Mouse (Mus musculus) hindbrain, embryonic 14.5 days (tissue): ENCODE measurements around the gene Tdrd1. TPM values are rescaled to one million over a fixed set of nuclear protein-coding genes. Genes with fewer than 3 reads are reported as not detected.
"Not testable (repeated sequence)": the region's sequence is repeated elsewhere in the genome, so short reads cannot be mapped to it uniquely, and the experiment has no call there.

Experiments
- ATAC-seq: fragments of 200-750 bp; cut with Nextera tagmentation; 2 replicates; pipeline ENCODE4 v1.8.0; 2017; ENCODE audit warnings: moderate number of reproducible peaks, mild to moderate bottlenecking, moderate TSS enrichment, moderate library complexity; ENCODE audit not compliant: low FRiP score
- DNase-seq: peaks from one replicate; pipeline ENCODE4 v3.0.0-alpha.2; 2015; ENCODE audit warnings: low spot score
- H3K27ac ChIP-seq: fragments of 300-500 bp; sonication (generic); 2 replicates; pipeline ENCODE4 v1.5.1; 2014; ENCODE audit warnings: mild to moderate bottlenecking, moderate library complexity
- H3K27me3 ChIP-seq: fragments of 300-500 bp; sonication (generic); 2 replicates; pipeline ENCODE4 v1.6.1; 2014; ENCODE audit warnings: mild to moderate bottlenecking, low read length, mixed read lengths; ENCODE audit not compliant: control insufficient read depth, insufficient read depth
- H3K36me3 ChIP-seq: fragments of 300-500 bp; sonication (generic); replicated peaks from 2 replicates; pipeline ENCODE4 v1.6.1; 2014; ENCODE audit not compliant: control insufficient read depth, insufficient read depth
- H3K4me1 ChIP-seq: fragments of 300-500 bp; sonication (generic); replicated peaks from 2 replicates; pipeline ENCODE4 v1.6.1; 2014; ENCODE audit warnings: antibody characterized with exemption, low read length, mixed read lengths; ENCODE audit not compliant: control insufficient read depth, insufficient read depth
- H3K4me2 ChIP-seq: fragments of 300-500 bp; sonication (generic); replicated peaks from 2 replicates; pipeline ENCODE4 v1.6.1; 2014; ENCODE audit warnings: mild to moderate bottlenecking, moderate library complexity
- H3K4me3 ChIP-seq: fragments of 300-500 bp; sonication (generic); replicated peaks from 2 replicates; pipeline ENCODE4 v1.5.1; 2014; ENCODE audit warnings: mild to moderate bottlenecking, low read length
- H3K9ac ChIP-seq: fragments of 300-500 bp; sonication (generic); 2 replicates; pipeline ENCODE4 v1.6.1; 2014
- H3K9me3 ChIP-seq: fragments of 300-500 bp; sonication (generic); 2 replicates; pipeline ENCODE4 v1.6.1; 2016; ENCODE audit warnings: low read length; ENCODE audit not compliant: control insufficient read depth
- WGBS: fragments of 180-500 bp; shearing (Covaris S2); extraction: QIAGEN DNeasy Blood & Tissue Kit; methylation state at CpG from one replicate; pipeline ENCODE4 v1.1.7; 2014; 5-methylcytosine and 5-hydroxymethylcytosine counted together
- polyA plus RNA-seq: library from polyadenylated mRNA; unstranded; fragments of >200 nt; fragmentation: Nextera tagmentation; extraction: Ambion mirVana; gene quantifications from 2 replicates; pipeline ENCODE4 v1.2.1, GENCODE M21; 2014

Tdrd1 gene
- polyA plus RNA-seq = 1.1 and 1.3 TPM in 2 replicates

DNA sequence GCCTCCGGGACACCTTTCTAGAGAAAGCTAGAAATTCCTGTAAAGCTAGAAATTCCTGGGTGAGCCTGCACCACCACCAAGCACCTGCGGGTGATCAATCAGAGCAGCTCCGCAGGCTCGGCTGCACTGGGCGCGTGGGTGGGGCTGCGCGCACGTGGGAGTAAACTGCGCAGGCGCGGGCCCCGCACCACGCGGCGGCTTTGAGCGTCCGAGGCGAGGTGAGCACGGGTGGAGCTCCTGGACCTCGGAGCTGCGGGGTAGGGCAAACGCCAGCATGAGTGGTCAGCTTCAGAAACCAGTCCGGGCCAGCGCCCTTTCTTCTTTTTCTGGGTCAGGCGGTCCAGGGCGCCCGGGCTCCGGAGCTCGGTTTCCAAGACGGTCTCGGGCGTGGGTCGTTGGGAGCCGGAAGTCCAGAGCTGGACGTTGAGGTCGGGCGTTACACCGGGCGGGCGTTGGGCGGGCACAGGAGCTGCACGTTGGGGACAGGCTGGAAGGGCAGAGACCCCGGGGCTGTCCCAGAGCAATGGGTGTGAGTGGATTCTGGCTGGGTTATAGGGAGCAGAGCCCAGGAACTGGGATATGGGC lies at the start of gene Tdrd1:
Gene Tdrd1 (plus strand): TSS at position 163 of the 585 bp plus-strand sequence.
- no peaks in the 10 kb centered on the region for H3K27me3 ChIP-seq
- H3K36me3 ChIP-seq = no peaks in the 10 kb centered on the region
- H3K4me1 ChIP-seq = peaks cover under 1% of the 10 kb centered on the region; the same call in 1 of the 2 replicates
- no peak for DNase-seq
- no peak within 1 kb of the TSS for H3K27ac ChIP-seq
- H3K9me3 ChIP-seq = no peaks in the 10 kb centered on the region
- no peak for ATAC-seq
- H3K4me3 ChIP-seq = no peak within 1 kb of the TSS
- 63% methylated on average over 44 of the region's 44 CpGs for WGBS
- peak within 1 kb of the TSS; percentile 40 for H3K4me2 ChIP-seq
- no peak within 1 kb of the TSS for H3K9ac ChIP-seq

DNA sequence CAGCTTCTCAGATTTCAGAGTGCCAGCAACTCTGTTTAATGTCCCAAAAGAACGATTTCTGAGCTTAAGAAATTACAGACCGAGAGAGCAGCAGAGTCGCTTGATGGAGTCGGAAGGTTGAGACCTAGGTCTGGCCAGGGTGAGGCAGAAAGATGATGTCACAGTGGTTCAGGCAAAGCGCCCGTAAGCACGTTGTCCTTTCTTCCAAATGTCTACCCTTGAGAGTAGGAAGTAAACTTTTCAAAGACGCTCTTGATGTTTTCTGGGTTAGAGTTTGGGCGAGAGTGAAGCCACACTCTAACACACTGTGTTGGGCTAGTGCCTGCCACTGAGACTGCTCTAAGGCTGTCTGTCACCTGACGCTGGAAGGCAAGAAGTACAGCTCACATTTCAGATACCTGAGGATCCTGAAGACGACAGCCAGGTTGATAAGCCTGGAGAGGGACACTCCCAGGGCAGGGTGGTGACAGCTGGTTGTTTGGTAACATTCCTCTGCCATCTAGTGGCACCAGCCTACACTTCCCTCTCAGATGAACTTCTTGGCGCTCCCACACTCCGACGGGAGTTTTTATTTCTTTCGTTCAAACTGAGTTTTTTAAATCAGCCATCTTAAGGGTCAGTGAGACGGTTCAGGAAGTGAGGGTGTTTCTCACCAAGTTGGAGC lies 49.2 kb upstream of the Tdrd1 start:
- peak; percentile 71 for DNase-seq
- no peaks in the 10 kb centered on the region for H3K36me3 ChIP-seq
- peak; percentile 57; the same call in 1 of the 2 replicates for ATAC-seq
- H3K4me1 ChIP-seq = peaks cover 8% of the 10 kb centered on the region; the same call in 1 of the 2 replicates
- 52% methylated on average over 16 of the region's 16 CpGs for WGBS
- H3K9me3 ChIP-seq = no peaks in the 10 kb centered on the region
- peaks cover 20% of the 10 kb centered on the region; the same call in 1 of the 2 replicates for H3K27me3 ChIP-seq
- H3K4me3 ChIP-seq = no peak overlapping the region
- no peak overlapping the region for H3K9ac ChIP-seq
- no peak overlapping the region for H3K27ac ChIP-seq
- no peak overlapping the region for H3K4me2 ChIP-seq

DNA sequence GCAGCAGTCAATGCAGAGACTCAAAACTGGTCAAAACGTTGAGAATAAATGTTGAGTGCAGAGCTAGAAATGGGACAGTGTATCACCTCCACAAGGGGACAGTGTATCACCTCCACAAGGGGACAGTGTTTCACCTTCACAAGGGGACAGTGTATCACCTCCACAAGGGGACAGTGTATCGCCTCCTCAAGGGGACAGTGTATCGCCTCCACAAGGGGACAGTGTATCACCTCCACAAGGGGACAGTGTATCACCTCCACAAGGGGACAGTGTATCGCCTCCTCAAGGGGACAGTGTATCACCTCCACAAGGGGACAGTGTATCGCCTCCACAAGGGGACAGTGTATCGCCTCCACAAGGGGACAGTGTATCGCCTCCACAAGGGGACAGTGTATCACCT lies 47.5 kb upstream of the Tdrd1 start:
- not testable (repeated sequence) for H3K27ac ChIP-seq, H3K9me3 ChIP-seq, H3K36me3 ChIP-seq, ATAC-seq, H3K4me2 ChIP-seq, H3K4me1 ChIP-seq, H3K4me3 ChIP-seq, DNase-seq, H3K9ac ChIP-seq
- 90% methylated on average over 7 of the region's 7 CpGs for WGBS
- H3K27me3 ChIP-seq = peaks cover 20% of the 10 kb centered on the region; the same call in 1 of the 2 replicates

DNA sequence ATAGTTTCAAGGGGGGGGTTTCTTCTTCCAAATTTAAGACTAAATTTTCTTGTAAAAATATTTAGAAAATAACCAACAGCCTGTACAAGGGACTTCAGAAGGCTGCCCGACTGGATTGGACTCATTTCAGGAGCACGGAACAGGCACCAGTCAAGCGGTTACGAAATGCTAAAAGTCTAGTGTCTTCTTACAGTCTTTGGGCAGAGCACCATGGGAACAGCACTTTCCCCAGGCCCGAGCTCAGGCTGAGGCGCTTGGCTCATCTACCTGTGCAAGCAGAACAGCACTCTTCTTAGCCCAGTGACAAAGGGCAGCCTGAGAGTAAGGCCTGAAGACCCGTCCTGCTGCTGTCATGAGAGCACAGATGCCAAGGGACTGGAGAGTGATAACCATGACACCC lies 38.1 kb upstream of the Tdrd1 start:
- no peak overlapping the region for H3K9ac ChIP-seq
- ATAC-seq (no peak), DNase-seq (no peak)
- WGBS = 88% methylated on average over 7 of the region's 7 CpGs
- H3K9me3 ChIP-seq = no peaks in the 10 kb centered on the region
- H3K27me3 ChIP-seq = no peaks in the 10 kb centered on the region
- H3K27ac ChIP-seq = no peak overlapping the region
- peaks cover 57% of the 10 kb centered on the region for H3K36me3 ChIP-seq
- no peak overlapping the region for H3K4me2 ChIP-seq
- no peak overlapping the region for H3K4me3 ChIP-seq
- H3K4me1 ChIP-seq = no peaks in the 10 kb centered on the region

DNA sequence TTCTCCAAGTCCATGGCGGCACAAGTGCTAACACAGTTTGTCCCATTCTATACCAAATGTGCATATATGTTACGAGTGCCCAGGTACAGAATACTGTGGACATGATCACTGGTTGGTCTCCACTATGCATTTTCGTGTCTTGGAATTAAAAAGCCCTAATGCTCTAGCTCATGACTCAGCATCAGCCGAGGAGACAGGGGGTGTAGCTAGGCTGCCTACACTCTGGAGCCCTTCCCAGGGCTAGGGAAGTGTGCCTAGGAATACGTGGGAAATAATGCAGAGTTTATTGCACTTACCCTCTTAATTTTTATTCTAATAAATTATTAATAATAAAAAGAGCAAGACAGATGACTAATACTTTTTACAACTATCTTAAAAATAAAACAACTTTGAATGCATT lies 37.1 kb upstream of the Tdrd1 start:
- ATAC-seq (no peak), DNase-seq (no peak)
- Histone ChIP-seq H3K27ac (no peak overlapping the region), H3K4me2 (no peak overlapping the region), H3K27me3 (no peaks in the 10 kb centered on the region), H3K4me1 (no peaks in the 10 kb centered on the region), H3K36me3 (peaks cover 63% of the 10 kb centered on the region), H3K9ac (no peak overlapping the region), H3K4me3 (no peak overlapping the region), H3K9me3 (no peaks in the 10 kb centered on the region)
- 89% methylated on average over 5 of the region's 5 CpGs for WGBS

DNA sequence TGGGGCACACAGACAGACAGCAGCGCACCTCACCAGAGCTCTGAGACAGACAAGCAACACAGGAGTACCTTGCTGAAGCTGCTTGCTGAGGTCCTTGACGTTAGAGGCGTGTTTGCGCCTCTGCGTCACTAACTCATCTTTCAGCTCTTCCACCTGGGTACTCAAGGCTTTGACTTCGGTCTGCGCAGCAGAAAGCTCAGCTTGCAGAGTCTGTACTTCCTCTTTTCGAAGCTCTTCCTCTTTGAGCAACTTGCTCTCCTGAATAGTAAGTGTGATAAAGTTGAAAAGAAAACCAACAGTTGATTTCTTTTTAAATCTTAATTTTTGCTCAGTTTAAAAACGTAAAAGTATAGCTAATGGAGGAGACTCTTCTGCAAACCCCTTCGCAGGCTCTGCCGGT lies 28.6 kb upstream of the Tdrd1 start:
- Histone ChIP-seq H3K4me2 (no peak overlapping the region), H3K27me3 (no peaks in the 10 kb centered on the region), H3K4me3 (no peak overlapping the region), H3K4me1 (no peaks in the 10 kb centered on the region), H3K27ac (no peak overlapping the region), H3K9me3 (no peaks in the 10 kb centered on the region), H3K9ac (no peak overlapping the region), H3K36me3 (peaks cover 89% of the 10 kb centered on the region)
- WGBS = 96% methylated on average over 11 of the region's 11 CpGs
- DNase-seq = no peak
- no peak for ATAC-seq

DNA sequence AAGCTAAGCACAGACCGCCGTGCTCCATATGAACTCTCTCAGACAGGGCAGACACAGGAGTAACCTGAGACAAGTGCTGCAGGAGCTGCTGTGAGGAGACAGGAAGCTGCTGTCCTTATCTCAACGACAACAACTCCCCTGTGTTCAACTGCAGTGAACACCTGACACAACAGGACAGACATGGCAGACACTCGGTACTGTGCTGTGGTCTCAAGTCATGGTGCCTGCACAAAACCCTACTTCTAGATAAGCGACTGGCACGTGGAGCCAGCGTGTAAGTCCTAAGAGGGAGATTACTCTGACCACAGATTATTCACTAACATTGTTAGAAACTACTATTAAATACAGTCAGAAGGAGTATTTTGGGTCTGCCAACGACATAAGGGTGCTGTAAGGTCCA lies 25.8 kb upstream of the Tdrd1 start:
- 92% methylated on average over 8 of the region's 8 CpGs for WGBS
- H3K36me3 ChIP-seq = peaks cover 81% of the 10 kb centered on the region

DNA sequence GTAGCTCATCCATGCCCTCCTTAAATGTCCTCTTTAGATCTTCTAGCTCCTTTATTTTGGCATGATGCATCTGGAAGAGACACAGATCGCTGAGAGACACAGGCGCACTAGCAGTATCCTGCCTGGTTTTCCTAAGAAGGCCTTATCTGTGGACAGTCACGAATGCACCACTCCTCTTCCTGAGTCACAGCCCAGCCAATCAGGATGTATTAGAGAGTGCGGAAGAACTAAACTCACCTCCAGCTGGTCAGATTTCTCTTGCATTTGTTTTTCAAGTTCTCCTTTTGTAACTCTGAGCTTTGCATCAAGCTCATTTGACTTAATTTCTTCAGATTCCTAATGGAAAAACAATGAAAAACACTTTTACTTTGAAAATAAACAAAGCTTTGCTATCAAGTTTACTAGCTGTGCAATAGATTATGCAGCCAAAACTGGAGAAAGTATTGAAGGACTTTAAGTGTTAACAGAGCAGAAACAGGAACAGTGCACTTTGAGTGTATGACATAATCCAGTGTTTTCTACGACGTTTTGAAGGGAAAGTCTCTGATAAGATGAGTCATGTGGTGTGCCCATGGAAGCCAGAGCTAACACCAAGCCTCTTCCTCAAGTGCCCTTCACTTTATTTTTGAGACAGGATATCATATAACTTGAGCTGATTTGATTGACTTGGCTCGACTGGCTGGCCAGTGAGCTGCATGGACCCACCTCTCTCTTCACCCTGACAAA lies 24.9 kb upstream of the Tdrd1 start:
- H3K9ac ChIP-seq = no peak overlapping the region
- H3K27me3 ChIP-seq = no peaks in the 10 kb centered on the region
- H3K27ac ChIP-seq = no peak overlapping the region
- H3K9me3 ChIP-seq = no peaks in the 10 kb centered on the region
- peaks cover 81% of the 10 kb centered on the region for H3K36me3 ChIP-seq
- no peaks in the 10 kb centered on the region for H3K4me1 ChIP-seq
- no peak overlapping the region for H3K4me3 ChIP-seq
- no peak overlapping the region for H3K4me2 ChIP-seq
- DNase-seq = no peak
- ATAC-seq = no peak
- WGBS = 87% methylated on average over 7 of the region's 7 CpGs

More for the DNA sequence above, 25.8 kb upstream of the Tdrd1 start:
- Histone ChIP-seq H3K9me3 (no peaks in the 10 kb centered on the region), H3K27me3 (no peaks in the 10 kb centered on the region), H3K4me2 (no peak overlapping the region), H3K4me3 (no peak overlapping the region), H3K27ac (no peak overlapping the region), H3K9ac (no peak overlapping the region), H3K4me1 (no peaks in the 10 kb centered on the region)
- no peak for ATAC-seq
- DNase-seq = no peak

DNA sequence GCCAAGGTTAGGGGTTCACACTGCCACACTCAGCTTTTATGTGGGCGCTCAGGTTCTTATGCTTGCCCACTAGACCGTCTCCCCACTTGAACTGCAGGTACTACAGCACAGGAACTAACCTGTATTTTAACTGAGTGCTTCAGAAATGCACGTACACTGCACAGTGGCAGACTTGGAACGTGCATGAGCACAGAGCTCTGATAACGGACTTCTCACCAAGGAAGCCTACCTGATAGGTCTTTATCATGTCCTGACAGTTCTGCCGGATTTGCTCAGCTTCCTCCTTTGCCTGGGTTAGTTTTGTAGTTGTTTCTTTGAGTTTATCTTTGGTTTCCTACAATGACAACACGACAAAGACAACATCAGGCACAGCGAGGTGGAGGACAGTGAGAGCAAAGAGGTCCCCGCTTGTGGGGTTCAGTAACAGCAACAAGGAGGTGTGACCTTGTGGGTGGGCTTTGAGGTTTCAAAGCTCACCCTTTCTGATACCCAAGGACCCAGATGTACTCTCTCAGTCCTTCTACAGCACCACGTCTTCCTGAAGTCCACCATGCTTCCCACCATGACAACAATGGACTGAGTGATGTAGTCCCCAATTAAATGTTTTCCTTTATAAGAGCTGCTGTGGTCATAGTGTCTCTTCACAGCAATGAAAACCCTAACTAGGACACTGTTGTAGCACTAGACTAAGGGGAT lies 24.2 kb upstream of the Tdrd1 start:
- no peaks in the 10 kb centered on the region for H3K9me3 ChIP-seq
- H3K4me2 ChIP-seq = no peak overlapping the region
- ATAC-seq (no peak), DNase-seq (no peak)
- peaks cover 80% of the 10 kb centered on the region for H3K36me3 ChIP-seq
- no peaks in the 10 kb centered on the region for H3K4me1 ChIP-seq
- H3K27ac ChIP-seq = no peak overlapping the region
- H3K27me3 ChIP-seq = no peaks in the 10 kb centered on the region
- H3K9ac ChIP-seq = no peak overlapping the region
- H3K4me3 ChIP-seq = no peak overlapping the region
- 94% methylated on average over 10 of the region's 10 CpGs for WGBS
